Comparison of ENCODE assay signal across 24 mouse cellular contexts in genomic region chr4:54937161-54937560, GRCm38 (mm10).
"Had no signal": no experiment of that assay in that cellular context is flagged by ENCODE, and none has a peak within 500 bp of the region (broad histone marks: within the 10 kb centered on the region; RNA-seq: fewer than 3 reads in every experiment).

No protein-coding gene starts in this region.

- H3K4me2 ChIP-seq: heart, embryonic 11.5 days; heart, embryonic 13.5 days; heart, embryonic 15.5 days; hindbrain, embryonic 12.5 days; hindbrain, embryonic 14.5 days; intestine, embryonic 15.5 days; limb, embryonic 13.5 days; limb, embryonic 15.5 days; liver, embryonic 12.5 days had no signal

- H3K9me3 ChIP-seq: heart, embryonic 13.5 days; heart, embryonic 15.5 days; hindbrain, embryonic 10.5 days; hindbrain, embryonic 12.5 days; intestine, embryonic 15.5 days; limb, embryonic 13.5 days; limb, embryonic 15.5 days; liver, embryonic 12.5 days had no signal

- H3K4me1 ChIP-seq: heart, embryonic 13.5 days; heart, embryonic 15.5 days; hindbrain, embryonic 10.5 days; hindbrain, embryonic 12.5 days; intestine, embryonic 15.5 days; limb, embryonic 13.5 days; limb, embryonic 15.5 days; liver, embryonic 12.5 days had no signal

- ATAC-seq: forebrain, embryonic 16.5 days; hindbrain, embryonic 16.5 days; inflammation-experienced regulatory T-cells, adult 6 months; intestine, embryonic 15.5 days; intestine, postnatal 0 days; liver, embryonic 12.5 days had no signal

- H3K36me3 ChIP-seq: heart, embryonic 13.5 days; heart, embryonic 15.5 days; hindbrain, embryonic 10.5 days; hindbrain, embryonic 12.5 days; intestine, embryonic 15.5 days; limb, embryonic 13.5 days; limb, embryonic 15.5 days; liver, embryonic 12.5 days had no signal

- DNase-seq: gastrocnemius, adult 2 months; gastrocnemius, postnatal 10 days; gastrocnemius, postnatal 25 days; heart, adult 2 months; heart, postnatal 4 days; kidney, postnatal 4 days; left cerebral cortex, postnatal 4 days had no signal

- H3K4me3 ChIP-seq: gastrocnemius, adult 2 months; heart, adult 2 months; heart, embryonic 13.5 days; heart, embryonic 15.5 days; hindbrain, embryonic 10.5 days; hindbrain, embryonic 12.5 days; intestine, embryonic 15.5 days; layer of hippocampus, adult 2 months; limb, embryonic 13.5 days; limb, embryonic 15.5 days; liver, embryonic 12.5 days had no signal

- H3K9ac ChIP-seq: heart, embryonic 13.5 days; heart, embryonic 15.5 days; hindbrain, embryonic 12.5 days; hindbrain, embryonic 14.5 days; intestine, embryonic 15.5 days; limb, embryonic 13.5 days; limb, embryonic 15.5 days; liver, embryonic 12.5 days; liver, embryonic 14.5 days had no signal

- H3K27ac ChIP-seq: gastrocnemius, adult 2 months; heart, adult 2 months; heart, embryonic 13.5 days; heart, embryonic 15.5 days; hindbrain, embryonic 10.5 days; hindbrain, embryonic 12.5 days; hindbrain, embryonic 14.5 days; intestine, embryonic 15.5 days; kidney, postnatal 0 days; layer of hippocampus, adult 2 months; limb, embryonic 13.5 days; limb, embryonic 15.5 days; liver, embryonic 12.5 days; liver, embryonic 14.5 days had no signal

- H3K27me3 ChIP-seq: heart, embryonic 13.5 days; heart, embryonic 15.5 days; hindbrain, embryonic 12.5 days; intestine, embryonic 15.5 days; limb, embryonic 13.5 days; limb, embryonic 15.5 days; liver, embryonic 12.5 days had no signal
